Mouse (Mus musculus) embryo, embryonic 10.5 days (tissue): ENCODE results near the gene Snrnp35.

ENCODE experiments used
- DNase-seq: peaks from one replicate; pipeline ENCODE4 v3.0.0-alpha.2; 2015; ENCODE audit warnings: low spot score

Snrnp35 gene

DNA sequence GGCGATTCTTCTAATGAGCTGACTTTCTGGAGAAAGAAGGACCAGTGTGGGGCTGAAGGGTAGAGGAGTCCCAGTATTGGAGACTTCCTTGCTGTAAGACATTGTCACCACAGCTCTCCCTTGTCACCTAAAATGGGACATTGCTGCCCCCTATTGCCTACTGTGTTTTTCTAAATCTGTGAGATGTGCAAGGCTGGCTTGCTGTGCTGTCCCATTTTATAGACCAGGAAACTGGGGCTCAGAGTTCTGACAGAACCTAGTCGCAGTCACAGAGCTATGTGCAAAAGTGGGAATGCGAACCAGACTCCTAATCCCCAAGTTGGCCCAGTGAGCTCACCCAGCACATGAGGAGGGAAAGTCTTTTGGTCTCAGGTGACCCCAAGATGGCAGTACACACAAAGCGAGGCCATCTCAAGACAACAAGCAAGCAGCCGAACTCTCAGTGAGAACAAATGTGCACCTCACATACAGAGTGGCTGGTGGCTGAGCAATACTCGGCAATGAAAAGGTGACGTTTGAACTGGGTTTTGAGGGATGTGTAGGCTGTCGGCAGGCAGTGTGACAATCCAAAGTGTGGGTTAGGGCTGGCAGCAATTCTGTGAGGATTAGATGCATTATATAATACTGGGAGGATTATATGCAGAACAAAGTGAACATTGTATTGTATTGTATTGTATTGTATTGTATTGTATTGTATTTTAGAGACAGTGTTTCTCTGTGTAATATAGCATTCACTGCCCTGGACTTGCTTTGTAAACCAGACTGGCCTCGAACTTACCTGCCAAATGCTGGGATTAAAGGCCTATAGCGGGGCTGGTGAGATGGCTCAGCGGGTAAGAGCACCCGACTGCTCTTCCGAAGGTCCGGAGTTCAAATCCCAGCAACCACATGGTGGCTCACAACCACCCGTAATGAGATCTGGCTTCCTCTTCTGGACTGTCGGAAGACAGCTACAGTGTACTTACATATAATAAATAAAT is 56.2 kb downstream of the Snrnp35 start:
- peak; percentile 74 for DNase-seq

DNA sequence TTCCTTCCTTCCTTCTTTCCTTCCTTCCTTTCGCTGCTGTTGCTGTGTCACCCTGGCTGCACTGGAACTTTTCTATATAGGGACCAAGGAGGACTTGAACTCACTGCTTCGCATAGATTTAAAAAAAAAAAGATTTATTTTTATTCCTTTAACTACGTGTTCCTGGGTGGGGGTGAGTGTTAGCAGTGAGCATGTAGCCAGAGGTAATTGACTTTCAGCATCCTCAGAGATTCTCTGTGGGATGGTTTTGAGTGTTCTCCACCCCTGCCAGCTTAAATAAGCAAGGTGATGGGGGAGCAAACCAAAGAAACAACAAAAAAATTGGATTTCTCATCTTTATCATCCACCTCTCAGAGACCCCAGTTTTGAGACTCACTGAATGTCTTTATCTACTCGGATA is 57.0 kb downstream of the Snrnp35 start:
- no peak for DNase-seq

DNA sequence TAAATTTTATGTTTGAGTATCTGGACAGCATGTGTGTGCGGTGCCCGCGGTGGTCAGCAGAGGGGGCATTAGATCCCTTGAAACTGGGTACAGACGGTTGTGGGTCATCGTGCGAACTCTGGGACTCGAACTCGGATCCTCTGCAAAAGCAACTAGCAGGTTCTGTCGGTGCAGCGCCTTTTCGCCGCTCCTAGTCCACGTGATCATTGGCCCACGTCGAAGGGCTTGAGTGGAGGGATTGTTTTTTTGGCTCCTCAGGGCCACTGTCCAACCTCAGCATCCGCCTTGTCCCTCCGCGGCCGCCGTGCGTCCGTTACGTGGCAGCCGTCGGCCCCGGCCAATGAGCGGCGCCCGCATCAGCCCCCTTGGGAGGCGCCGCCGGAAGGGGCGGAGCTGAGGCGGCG is 57.5 kb downstream of the Snrnp35 start, which contains the start of gene Tmed2:
Gene Tmed2 (plus strand): TSS at position 313 of the 404 bp plus-strand sequence.
- peak; percentile 97 for DNase-seq
